ENCODE assay signal across 8 mouse cellular contexts in genomic region chr6:30374731-30375510, GRCm38 (mm10). TPM values are rescaled to one million over a fixed set of nuclear protein-coding genes. Genes with fewer than 3 reads are reported as not detected.
DNase-seq lines count a peak whose midpoint lies in the region; ATAC-seq and TF ChIP-seq lines count a peak whose summit lies in the region.

No protein-coding gene starts in this region.

- no peaks in the 10 kb centered on the region for H3K27me3 ChIP-seq in kidney, embryonic 16.5 days (ENCODE audit: insufficient read depth, low read length)
- no peaks in the 10 kb centered on the region for H3K27me3 ChIP-seq in testis, adult 2 months (ENCODE audit: control insufficient read depth, insufficient read depth, low read length)

- WGBS in kidney, embryonic 16.5 days, result 78% methylated on average over 16 of the region's 16 CpGs

- H3K4me2 ChIP-seq in kidney, embryonic 16.5 days (replicated peaks; ENCODE audit: low read depth, low read length), result no peak overlapping the region

- TF ChIP-seq CTCF in testis, adult 2 months (IDR thresholded peaks at IDR 0.05; ENCODE audit: control insufficient read depth, insufficient read depth, insufficient replicate concordance, low read depth, low read length), result no peak

- no peak for ATAC-seq in kidney, embryonic 16.5 days (ENCODE audit: low FRiP score, low TSS enrichment)

- H3K4me3 ChIP-seq in kidney, embryonic 16.5 days (ENCODE audit: low read length), result no peak overlapping the region
- H3K4me3 ChIP-seq in testis, adult 2 months (ENCODE audit: control insufficient read depth, low read depth, low read length), result no peak overlapping the region

- peak; percentile 75 for DNase-seq in ovary, adult 18-20 months (ENCODE audit: low spot score)
- no peak for DNase-seq in ovary, postnatal 10 days (ENCODE audit: low spot score)
- peak; percentile 67 to 78 for DNase-seq in heart, adult 9 months (ENCODE audit: low spot score in 2 of 2)
- no peak for DNase-seq in spleen, postnatal 4 days (ENCODE audit: low spot score in 2 of 2)
- no peak for DNase-seq in urinary bladder, adult 2 months (ENCODE audit: low spot score)
- no peak for DNase-seq in right cerebral cortex, postnatal 25 days

- H3K27ac ChIP-seq in kidney, embryonic 16.5 days (ENCODE audit: low read length), result peak overlapping the region; percentile 9
- H3K27ac ChIP-seq in testis, adult 2 months (ENCODE audit: control insufficient read depth, insufficient read depth, low read depth, low read length), result peak overlapping the region; percentile 27

- no peak for TF ChIP-seq POLR2A in testis, adult 2 months (IDR thresholded peaks at IDR 0.05; ENCODE audit: control insufficient read depth, low read depth, low read length)

- no peaks in the 10 kb centered on the region for H3K4me1 ChIP-seq in kidney, embryonic 16.5 days (ENCODE audit: insufficient read depth, low read length)
- H3K4me1 ChIP-seq in testis, adult 2 months (ENCODE audit: control insufficient read depth, insufficient read depth, low read length), result no peaks in the 10 kb centered on the region

- peaks cover 69% of the 10 kb centered on the region for H3K36me3 ChIP-seq in kidney, embryonic 16.5 days (ENCODE audit: insufficient read depth, low read length)
- peaks cover 5% of the 10 kb centered on the region for H3K36me3 ChIP-seq in testis, adult 2 months (ENCODE audit: control insufficient read depth, insufficient read depth, low read length)

- H3K9ac ChIP-seq in kidney, embryonic 16.5 days (replicated peaks; ENCODE audit: low read length), result no peak overlapping the region

- H3K9me3 ChIP-seq in kidney, embryonic 16.5 days (ENCODE audit: low read length), result no peaks in the 10 kb centered on the region

RNA-seq across cellular contexts. Expression of gene Zc3hc1, which starts 15.9 kb away (rescaled TPM):
- 69.8 and 71.7 TPM in 2 replicates for polyA plus RNA-seq in kidney, embryonic 16.5 days (2015; fragmentation: Nextera tagmentation; extraction: Ambion mirVana)
- 15.2 and 15.7 TPM in 2 replicates for polyA plus RNA-seq in testis, adult 2 months (2012; rRNA removed)
- 13.9 and 14.7 TPM in 2 replicates for polyA plus RNA-seq in urinary bladder, adult 2 months (2012; rRNA removed)

RNA-seq across cellular contexts. Expression of gene Klhdc10, which starts 26.7 kb away (rescaled TPM):
- 26.8 and 30.2 TPM in 2 replicates for polyA plus RNA-seq in kidney, embryonic 16.5 days (2015; fragmentation: Nextera tagmentation; extraction: Ambion mirVana)
- polyA plus RNA-seq in testis, adult 2 months (2012; rRNA removed), result 115 TPM in 2 replicates
- 22.8 and 23.3 TPM in 2 replicates for polyA plus RNA-seq in urinary bladder, adult 2 months (2012; rRNA removed)

Comparison
In these comparisons a context has a peak if more than half of its experiments do, and no peak if none do; other contexts are left out.
1. DNase-seq: peak in ovary, adult 18-20 months (single experiment) and heart, adult 9 months (2 of 2); none in ovary, postnatal 10 days (single experiment), spleen, postnatal 4 days (0 of 2), urinary bladder, adult 2 months (single experiment) and right cerebral cortex, postnatal 25 days (single experiment).